Mouse (Mus musculus) midbrain, embryonic 16.5 days (tissue): ENCODE measurements around the gene Matn4. TPM values are rescaled to one million over a fixed set of nuclear protein-coding genes. Genes with fewer than 3 reads are reported as not detected.
A peak's percentile ranks its signal among the peaks of the same experiment; 100 is the strongest.

Experiments
- ATAC-seq: fragments of 200-750 bp; cut with Nextera tagmentation; 2 replicates; pipeline ENCODE4 v1.8.0; 2017; ENCODE audit warnings: moderate TSS enrichment
- H3K27ac ChIP-seq: fragments of 300-500 bp; sonication (generic); 2 replicates; pipeline ENCODE4 v1.5.1; 2014; ENCODE audit warnings: mild to moderate bottlenecking, low read length, mixed read lengths
- H3K27me3 ChIP-seq: fragments of 300-500 bp; sonication (generic); 2 replicates; pipeline ENCODE4 v1.6.1; 2014; ENCODE audit warnings: low read depth, low read length, mixed read lengths; ENCODE audit not compliant: control insufficient read depth, insufficient read depth
- H3K36me3 ChIP-seq: fragments of 300-500 bp; sonication (generic); 2 replicates; pipeline ENCODE4 v1.6.1; 2014; ENCODE audit warnings: mild to moderate bottlenecking, low read length, moderate library complexity, mixed read lengths; ENCODE audit not compliant: control insufficient read depth, insufficient read depth
- H3K4me1 ChIP-seq: fragments of 300-500 bp; sonication (generic); 2 replicates; pipeline ENCODE4 v1.6.1; 2014; ENCODE audit warnings: mild to moderate bottlenecking, low read length, mixed read lengths; ENCODE audit not compliant: control insufficient read depth, insufficient read depth
- H3K4me2 ChIP-seq: fragments of 300-500 bp; sonication (generic); 2 replicates; pipeline ENCODE4 v1.6.1; 2014; ENCODE audit warnings: mild to moderate bottlenecking, low read length, mixed read lengths
- H3K4me3 ChIP-seq: fragments of 300-500 bp; sonication (generic); 2 replicates; pipeline ENCODE4 v1.5.1; 2014; ENCODE audit warnings: low read depth, mild to moderate bottlenecking, low read length, moderate library complexity, mixed read lengths
- H3K9ac ChIP-seq: fragments of 300-500 bp; sonication (generic); 2 replicates; pipeline ENCODE4 v1.6.1; 2014; ENCODE audit warnings: low read depth, low read length, mixed read lengths
- H3K9me3 ChIP-seq: fragments of 300-500 bp; sonication (generic); replicated peaks from 2 replicates; pipeline ENCODE4 v1.6.1; 2014; ENCODE audit warnings: mild to moderate bottlenecking, low read length, mixed read lengths; ENCODE audit not compliant: control insufficient read depth, poor library complexity, severe bottlenecking
- WGBS: fragments of 180-500 bp; shearing (Covaris S2); extraction: QIAGEN DNeasy Blood & Tissue Kit; methylation state at CpG from one replicate; pipeline ENCODE4 v1.1.7; 2014; 5-methylcytosine and 5-hydroxymethylcytosine counted together
- polyA plus RNA-seq: library from polyadenylated mRNA; unstranded; fragments of >200 nt; fragmentation: Nextera tagmentation; extraction: Ambion mirVana; gene quantifications from 2 replicates; pipeline ENCODE4 v1.2.1, GENCODE M21; 2015

Matn4 gene
- polyA plus RNA-seq: 0.93 and 1.1 TPM in 2 replicates

DNA sequence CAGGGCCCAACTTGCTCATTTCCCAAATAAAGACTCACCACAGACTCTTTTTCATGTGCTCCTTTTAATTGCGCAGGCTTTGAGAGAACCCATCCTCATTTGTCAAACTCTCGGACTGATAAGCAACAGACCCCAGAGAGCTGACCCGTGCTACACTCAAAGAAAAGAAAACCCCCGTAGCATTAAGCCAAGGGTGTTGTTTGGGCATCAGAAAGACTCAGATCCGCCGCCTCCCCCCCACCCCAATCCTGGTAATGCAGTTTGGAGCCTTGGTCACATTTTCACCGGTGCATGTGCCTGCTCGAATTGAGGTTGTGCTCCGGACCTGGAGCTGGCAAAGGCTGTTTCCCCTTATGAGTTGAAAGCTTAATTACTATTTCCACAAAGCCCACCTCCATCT is at the start of gene Matn4:
Gene Matn4 (minus strand): TSS at position 101 of the 400 bp plus-strand sequence.
- Histone ChIP-seq H3K4me3 (peak within 1 kb of the TSS; percentile 29), H3K4me2 (peak within 1 kb of the TSS; percentile 58), H3K27me3 (peaks cover 91% of the 10 kb centered on the region), H3K4me1 (peaks cover 7% of the 10 kb centered on the region; the same call in 1 of the 2 replicates), H3K27ac (no peak within 1 kb of the TSS), H3K9me3 (no peaks in the 10 kb centered on the region), H3K9ac (peak within 1 kb of the TSS; percentile 41; the same call in 1 of the 2 replicates), H3K36me3 (no peaks in the 10 kb centered on the region)
- 6% methylated on average over 9 of the region's 9 CpGs for WGBS
- ATAC-seq: no peak

DNA sequence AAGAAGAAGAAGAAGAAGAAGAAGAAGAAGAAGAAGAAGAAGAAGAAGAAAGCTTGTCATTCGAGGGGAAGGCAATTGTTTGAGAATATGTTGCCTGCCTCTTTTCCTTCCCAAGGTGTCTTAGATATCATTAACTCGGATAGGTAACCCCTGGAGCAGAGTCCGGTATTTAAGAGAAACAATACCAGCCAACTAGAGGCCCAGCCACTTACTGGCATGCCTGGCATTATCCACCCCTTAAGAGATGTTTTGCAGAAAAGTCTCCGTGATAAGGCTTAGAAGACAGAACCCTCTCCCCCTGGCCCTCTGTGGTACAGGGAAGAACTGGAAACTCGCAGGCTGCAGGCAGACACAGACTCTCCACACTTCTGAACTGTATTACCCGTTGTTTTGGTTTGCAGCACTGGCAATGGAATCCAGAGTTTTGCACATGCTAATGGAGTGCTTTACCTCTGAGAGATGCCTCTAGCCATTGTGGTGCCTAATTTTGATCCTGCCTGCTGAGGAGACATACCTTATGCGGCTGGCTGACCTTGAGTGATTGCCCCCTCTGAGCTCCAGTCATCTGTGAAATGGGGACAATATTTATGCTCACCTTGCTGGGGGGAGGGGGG is 49.0 kb upstream of the Matn4 start:
- 66% methylated on average over 7 of the region's 7 CpGs for WGBS
- no peaks in the 10 kb centered on the region for H3K4me1 ChIP-seq
- H3K27me3 ChIP-seq: no peaks in the 10 kb centered on the region
- H3K4me2 ChIP-seq: no peak overlapping the region
- no peak overlapping the region for H3K9ac ChIP-seq
- no peak overlapping the region for H3K27ac ChIP-seq
- no peaks in the 10 kb centered on the region for H3K9me3 ChIP-seq
- no peak overlapping the region for H3K4me3 ChIP-seq
- no peak for ATAC-seq
- no peaks in the 10 kb centered on the region for H3K36me3 ChIP-seq

DNA sequence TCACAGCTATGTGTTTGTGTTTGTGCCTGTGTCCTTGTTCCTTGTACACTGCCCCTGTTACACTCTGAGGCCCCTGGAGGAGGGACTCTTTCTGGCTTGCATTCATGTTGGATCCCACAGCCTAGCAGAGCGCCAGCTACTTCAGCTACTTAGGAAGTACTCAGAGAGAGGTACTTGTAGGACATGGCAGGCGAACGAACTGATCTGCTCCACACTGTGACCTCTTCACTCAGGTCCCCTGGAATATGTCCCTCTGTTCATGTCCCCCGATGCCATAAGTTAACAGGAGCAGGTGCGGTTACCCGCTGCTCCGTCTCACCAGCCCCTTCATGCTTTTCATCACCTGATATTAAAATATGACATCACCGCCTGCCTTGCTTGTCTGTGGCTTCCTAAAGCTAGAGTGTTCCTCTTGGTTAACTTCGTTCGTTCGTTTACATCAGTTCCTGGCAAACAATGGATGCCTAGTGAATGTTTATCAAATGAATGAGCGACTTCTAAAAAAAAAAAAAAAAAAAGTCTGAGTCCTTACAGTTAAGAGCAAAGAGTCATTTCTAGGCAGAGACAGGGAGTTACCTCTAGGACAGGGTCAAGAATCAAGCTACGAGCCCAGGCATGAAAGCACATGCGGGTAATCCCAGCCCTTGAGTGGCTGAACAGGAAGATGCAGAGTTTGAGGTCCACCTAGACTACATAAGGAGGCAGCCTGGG is 48.2 kb upstream of the Matn4 start:
- H3K27ac ChIP-seq: no peak overlapping the region
- H3K27me3 ChIP-seq: no peaks in the 10 kb centered on the region
- H3K4me2 ChIP-seq: no peak overlapping the region
- H3K9ac ChIP-seq: no peak overlapping the region
- WGBS: 85% methylated on average over 14 of the region's 14 CpGs
- ATAC-seq: no peak
- no peaks in the 10 kb centered on the region for H3K4me1 ChIP-seq
- no peak overlapping the region for H3K4me3 ChIP-seq
- H3K36me3 ChIP-seq: no peaks in the 10 kb centered on the region
- H3K9me3 ChIP-seq: no peaks in the 10 kb centered on the region

DNA sequence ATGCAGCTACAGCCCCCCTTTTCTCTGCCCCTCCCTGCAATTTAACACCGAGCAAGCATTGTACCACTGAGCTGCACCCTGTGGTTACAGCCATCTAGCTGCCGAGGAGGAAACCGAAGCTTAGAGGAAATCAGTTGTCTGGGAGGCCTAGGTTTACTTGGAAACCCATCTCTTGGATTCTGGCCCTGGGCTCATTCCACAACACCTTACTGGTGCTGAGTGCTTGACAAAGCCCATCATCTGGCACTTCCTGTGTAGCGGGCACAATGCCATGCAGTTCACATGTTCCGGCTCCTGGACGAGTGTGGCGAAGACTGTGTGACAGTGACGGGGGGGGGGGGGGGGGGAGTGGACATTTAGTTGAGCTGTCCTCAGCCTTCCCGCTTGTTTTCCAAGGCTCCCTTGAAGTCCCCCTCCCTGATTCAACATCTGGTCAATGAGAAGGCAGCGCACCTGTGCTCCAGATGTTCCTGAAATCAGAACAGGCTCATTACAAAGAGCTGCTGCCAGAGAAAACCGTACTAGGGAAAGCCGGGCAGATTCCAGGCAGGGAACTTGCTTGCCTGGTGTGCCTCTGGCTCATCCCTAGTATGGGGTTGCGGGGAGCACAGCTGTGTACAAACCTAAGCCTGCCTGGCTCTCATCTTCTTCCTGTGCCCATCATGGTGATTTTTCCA is 47.2 kb upstream of the Matn4 start:
- no peaks in the 10 kb centered on the region for H3K4me1 ChIP-seq
- 52% methylated on average over 13 of the region's 13 CpGs for WGBS
- H3K9ac ChIP-seq: no peak overlapping the region
- no peak overlapping the region for H3K27ac ChIP-seq
- no peaks in the 10 kb centered on the region for H3K9me3 ChIP-seq
- H3K36me3 ChIP-seq: no peaks in the 10 kb centered on the region
- H3K4me2 ChIP-seq: no peak overlapping the region
- no peaks in the 10 kb centered on the region for H3K27me3 ChIP-seq
- ATAC-seq: no peak
- H3K4me3 ChIP-seq: no peak overlapping the region

DNA sequence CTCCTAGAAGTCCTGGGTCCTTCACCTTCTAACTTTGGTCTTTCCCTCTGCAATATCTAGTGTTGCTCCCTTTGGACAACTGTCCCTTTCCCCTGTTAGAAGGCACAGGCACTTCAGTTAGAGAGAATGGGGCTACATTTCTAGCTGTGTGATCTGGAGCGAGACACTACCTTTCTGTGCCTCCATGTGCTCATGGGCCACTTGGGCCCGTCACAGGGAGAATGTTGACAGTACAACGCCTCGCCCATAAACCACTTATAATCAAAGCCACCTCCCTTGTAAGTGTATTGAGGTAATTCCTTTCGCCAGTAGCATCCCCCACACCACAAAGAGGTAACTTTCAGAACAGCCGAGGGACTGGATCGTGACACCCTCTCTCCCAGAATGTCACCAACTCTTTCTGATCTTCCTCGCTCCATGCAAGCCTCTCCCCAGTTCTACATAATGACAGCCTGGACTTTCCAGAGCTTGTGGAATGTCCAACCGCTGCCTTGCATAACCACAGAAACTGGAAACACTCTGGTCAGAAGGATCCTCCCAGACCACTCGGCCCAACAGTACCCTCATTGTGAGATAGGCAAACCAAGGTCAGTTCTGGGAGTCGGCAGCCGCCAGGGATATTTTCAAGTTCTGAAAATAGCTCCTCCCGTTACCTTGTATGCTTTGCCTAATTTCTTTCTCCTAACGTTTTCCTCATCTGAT is 44.5 kb upstream of the Matn4 start:
- Histone ChIP-seq H3K36me3 (no peaks in the 10 kb centered on the region), H3K27ac (no peak overlapping the region), H3K9me3 (no peaks in the 10 kb centered on the region), H3K9ac (no peak overlapping the region), H3K4me3 (no peak overlapping the region), H3K4me1 (no peaks in the 10 kb centered on the region), H3K27me3 (no peaks in the 10 kb centered on the region), H3K4me2 (no peak overlapping the region)
- ATAC-seq: no peak
- 90% methylated on average over 14 of the region's 14 CpGs for WGBS

DNA sequence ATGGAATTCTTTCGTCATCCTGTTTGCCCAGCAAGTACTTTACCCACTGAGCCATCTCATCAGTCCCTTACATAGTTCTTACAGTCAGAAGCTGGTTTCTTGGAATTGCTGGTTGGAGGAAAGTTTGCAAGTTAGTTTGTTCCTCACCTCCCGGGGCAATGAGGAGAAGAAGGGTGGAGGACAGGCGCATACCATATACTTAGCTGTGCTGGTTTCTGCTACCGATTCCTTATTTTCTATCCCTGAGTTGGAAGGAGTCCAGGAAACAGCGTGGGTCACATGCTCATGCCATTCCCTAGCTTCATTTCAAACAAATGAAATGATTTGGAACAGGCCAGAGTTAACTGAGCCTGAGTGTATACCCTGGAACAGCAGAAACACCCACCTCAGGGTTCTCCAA is 44.0 kb upstream of the Matn4 start:
- no peaks in the 10 kb centered on the region for H3K9me3 ChIP-seq
- H3K4me3 ChIP-seq: no peak overlapping the region
- ATAC-seq: no peak
- H3K27me3 ChIP-seq: no peaks in the 10 kb centered on the region
- H3K36me3 ChIP-seq: no peaks in the 10 kb centered on the region
- no peaks in the 10 kb centered on the region for H3K4me1 ChIP-seq
- no peak overlapping the region for H3K4me2 ChIP-seq
- no peak overlapping the region for H3K9ac ChIP-seq
- H3K27ac ChIP-seq: no peak overlapping the region
- WGBS: 84% methylated on average over 5 of the region's 5 CpGs

DNA sequence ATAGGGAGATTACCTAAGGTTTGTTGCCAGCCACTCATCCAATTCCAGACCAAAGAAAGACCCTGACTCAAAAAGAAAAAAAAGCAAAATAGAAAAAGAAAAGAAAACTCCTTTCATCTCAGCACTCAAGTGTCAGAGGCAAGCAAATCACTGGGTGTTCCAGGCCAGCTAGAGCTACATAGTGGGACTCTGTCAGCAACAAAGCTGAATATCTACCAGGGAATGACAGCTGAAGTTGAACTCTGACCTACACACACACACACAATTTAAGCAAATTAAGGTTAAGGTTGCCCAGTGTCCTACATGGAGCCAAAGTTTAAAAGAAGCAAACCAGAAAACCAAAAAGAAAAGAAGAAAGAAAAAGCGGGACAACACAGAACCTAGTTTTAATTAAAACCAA is 43.2 kb upstream of the Matn4 start:
- Histone ChIP-seq H3K4me1 (peaks cover 6% of the 10 kb centered on the region; the same call in 1 of the 2 replicates), H3K36me3 (no peaks in the 10 kb centered on the region), H3K4me2 (no peak overlapping the region), H3K27ac (no peak overlapping the region), H3K9ac (no peak overlapping the region), H3K9me3 (no peaks in the 10 kb centered on the region), H3K27me3 (no peaks in the 10 kb centered on the region), H3K4me3 (no peak overlapping the region)
- no peak for ATAC-seq
- WGBS: 89% methylated on average over 1 of the region's 1 CpGs

DNA sequence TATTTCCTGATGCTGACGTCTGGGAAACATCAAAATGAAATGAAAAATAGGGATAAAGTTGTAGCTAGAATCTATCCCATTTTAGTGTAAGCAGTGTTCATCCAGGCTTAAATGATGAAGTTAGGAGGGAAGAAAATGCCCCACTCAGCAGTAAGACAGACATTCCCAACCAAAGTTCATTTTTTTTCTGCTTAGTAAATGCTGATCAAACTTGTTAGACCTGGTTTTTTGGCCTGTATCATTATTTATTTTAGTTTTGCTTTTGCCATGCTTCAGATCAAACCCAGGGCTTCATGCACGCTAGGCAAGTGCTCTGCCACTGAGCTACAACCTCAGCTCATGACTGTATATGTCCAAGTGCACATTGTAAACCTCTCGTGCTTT is 41.1 kb upstream of the Matn4 start:
- no peak overlapping the region for H3K4me3 ChIP-seq
- 78% methylated on average over 3 of the region's 3 CpGs for WGBS

More for the DNA sequence above, 41.1 kb upstream of the Matn4 start:
- Histone ChIP-seq H3K27ac (no peak overlapping the region), H3K4me2 (no peak overlapping the region), H3K9me3 (no peaks in the 10 kb centered on the region), H3K27me3 (peaks cover 7% of the 10 kb centered on the region), H3K4me1 (peaks cover 17% of the 10 kb centered on the region), H3K9ac (no peak overlapping the region), H3K36me3 (no peaks in the 10 kb centered on the region)
- no peak for ATAC-seq
